Mouse (Mus musculus) kidney, adult 18-20 months (tissue): ENCODE measurements around the gene Trim16.
A peak's percentile ranks its signal among the peaks of the same experiment; 100 is the strongest.

Experiments
- DNase-seq: peaks from one replicate; pipeline ENCODE4 v3.0.0; 2021

The Trim16 gene

DNA sequence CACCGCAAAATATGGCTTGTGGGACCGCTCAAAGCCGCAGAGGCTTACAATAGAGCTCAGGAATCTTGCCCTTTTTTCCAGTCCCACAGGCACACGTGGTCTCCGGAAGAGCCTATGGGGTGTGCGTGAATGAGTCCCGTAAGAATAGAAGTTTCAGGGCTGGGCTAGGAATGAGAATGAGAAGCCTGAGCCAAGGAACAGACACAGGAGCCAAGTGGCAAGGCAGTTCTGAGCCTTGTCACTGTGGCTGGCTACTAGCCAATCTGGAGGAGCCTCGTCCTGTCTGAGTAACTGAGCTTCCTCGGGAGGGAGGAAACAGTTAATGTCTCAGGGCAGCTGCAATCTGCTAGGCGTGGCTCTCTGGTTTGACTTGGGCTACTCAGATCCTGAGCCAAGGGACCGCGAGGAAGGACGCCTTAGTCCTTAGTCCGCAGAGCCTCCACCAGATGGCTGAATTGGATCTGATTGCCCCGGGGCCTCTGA lies at the start of gene Trim16:
Gene Trim16 (plus strand): TSS at position 173 of the 483 bp plus-strand sequence.
- peak; percentile 72 for DNase-seq

DNA sequence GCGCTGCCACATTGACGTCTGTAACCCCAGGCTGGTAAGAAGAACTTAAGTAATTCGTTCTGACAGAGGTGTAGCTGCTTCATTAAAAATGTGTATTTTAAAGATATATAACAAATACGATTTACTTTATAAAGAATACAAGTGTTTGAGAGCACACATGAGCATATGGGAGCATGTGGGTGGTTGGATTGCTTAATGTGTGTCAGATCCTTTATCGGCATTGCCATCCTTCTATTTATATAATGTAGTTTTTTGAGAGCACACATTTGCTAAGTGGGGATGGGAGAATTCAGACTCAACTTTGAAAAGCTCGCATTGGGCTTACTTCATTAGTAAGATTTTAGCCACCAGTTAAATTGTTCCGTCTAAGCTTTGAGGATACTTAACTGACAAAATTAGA lies 43.5 kb upstream of the Trim16 start:
- no peak for DNase-seq

DNA sequence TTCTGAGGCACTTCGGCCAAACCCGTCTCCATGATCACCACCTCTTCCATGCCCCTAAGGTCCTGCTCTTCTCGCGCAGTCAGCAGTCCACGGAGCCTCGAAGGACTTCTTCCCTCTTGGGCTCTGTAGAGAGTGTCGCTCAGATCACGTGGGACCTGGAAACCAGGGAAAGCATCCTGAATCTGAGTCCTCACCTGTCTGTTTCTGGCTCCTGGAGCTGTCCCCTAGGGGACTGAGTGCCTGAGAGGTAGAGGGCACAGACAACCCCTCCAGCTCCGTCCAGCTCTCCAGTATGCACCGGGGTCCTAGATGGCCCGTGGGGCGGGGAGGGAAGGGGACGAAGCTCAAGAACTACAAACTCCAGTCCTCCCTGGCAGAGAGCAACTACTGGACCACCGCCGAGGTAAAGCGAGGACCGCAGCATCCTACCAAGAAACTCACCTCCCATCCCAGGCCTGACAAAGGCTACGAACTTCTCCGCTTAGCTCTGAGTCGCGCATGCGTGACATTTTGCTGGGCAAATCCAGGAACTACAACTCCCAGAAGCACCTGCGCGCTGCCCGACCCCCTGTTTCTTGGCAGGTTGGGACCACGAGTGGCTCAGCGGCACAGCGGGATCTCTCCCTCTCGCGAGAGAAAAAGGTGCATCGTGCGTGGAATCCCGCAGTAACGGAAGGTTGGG lies 31.0 kb upstream of the Trim16 start, which contains the start of gene Zfp286:
Gene Zfp286 (minus strand): TSS at position 528 of the 682 bp plus-strand sequence.
- DNase-seq = peak; percentile 70

DNA sequence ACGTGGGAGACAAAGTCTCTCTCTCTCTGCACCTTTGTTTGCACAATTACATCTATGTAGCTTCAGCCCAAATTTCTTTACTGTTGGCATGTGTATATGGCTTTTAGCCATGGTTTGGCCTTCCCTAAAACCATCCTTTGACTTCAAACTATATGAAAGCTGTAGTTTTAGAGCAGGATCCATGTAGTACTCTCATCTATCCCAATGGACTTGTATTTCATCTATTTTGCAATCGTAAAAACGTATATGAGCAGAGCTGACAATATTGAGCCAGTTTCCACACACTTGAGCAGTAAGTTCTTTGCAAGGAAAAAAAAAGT lies 30.5 kb upstream of the Trim16 start:
- no peak for DNase-seq

DNA sequence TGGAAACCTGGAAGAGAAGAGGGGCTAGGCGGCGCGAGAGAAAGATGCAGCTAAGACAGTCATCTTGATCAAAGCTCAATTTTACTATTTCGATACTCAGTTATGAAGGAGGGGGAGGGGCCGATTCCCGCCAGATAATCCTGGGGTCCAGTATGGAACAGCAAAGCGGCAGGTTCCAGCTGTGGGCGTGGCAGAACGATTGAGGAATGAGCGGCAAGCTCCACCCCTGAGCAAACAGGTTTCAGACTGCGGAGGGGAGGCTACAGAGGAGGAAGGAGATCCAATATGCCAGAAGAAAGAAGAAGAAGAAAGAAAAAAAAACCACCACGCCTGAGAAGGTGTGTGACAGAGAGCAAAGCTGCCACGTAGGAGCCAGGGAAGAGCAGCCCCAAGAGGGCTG lies 15.9 kb upstream of the Trim16 start:
- DNase-seq = no peak

DNA sequence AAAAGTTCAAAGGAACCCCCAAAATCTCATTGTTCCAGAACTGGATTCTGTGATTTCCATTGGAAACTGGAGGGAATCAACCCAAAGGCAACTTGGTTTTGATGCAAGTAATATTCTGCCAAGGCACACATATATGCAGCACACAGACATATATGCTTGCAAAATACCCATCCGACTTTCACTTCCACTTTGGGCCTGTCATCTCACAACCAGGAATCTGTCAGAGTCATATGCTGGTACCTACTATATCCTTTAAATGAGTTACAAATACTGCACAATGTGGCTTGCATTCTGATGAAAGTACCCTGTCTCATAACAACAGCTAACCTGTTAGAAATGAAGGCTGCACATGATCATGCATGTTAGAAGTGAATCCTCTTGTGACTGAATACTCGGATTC lies 12.1 kb upstream of the Trim16 start:
- DNase-seq = no peak

DNA sequence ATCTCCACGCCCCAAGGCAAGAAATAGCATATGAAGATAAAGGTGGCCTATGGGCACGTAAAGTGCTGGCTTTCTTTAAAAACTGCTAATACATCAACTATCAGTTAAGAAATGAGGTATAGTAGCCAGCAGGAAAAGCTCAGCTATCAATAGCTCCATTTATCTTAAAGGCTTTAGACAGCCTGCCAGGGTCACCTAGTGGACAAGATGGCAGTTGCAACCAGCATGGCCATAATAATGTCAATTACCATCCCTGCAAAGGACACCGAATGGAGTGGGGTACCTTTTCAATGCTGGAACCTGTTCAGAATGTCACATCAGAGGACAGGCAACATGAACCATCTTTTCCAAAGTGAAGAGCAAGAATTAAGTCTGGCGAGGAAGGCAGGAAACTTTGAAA lies 10.8 kb upstream of the Trim16 start:
- peak; percentile 25 for DNase-seq

DNA sequence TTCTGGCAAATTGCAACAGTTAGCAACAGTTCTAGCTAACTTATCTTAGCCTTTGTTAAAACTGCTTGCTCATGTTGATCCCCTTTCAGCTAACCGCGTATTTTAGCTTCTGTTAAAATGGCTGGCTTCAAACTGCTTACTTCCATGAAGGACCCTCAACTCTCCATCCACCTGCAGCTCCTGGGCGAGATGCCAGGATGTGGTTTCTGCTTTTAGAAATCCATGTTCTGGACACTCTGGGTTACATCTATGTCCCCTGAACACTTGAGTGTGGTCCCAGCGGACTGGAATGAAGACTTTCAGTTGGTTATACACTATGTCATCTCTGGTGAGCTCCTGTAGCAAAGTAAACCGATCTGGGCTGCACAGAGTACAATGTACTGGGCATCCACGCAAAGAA lies 7.8 kb upstream of the Trim16 start:
- DNase-seq = no peak

DNA sequence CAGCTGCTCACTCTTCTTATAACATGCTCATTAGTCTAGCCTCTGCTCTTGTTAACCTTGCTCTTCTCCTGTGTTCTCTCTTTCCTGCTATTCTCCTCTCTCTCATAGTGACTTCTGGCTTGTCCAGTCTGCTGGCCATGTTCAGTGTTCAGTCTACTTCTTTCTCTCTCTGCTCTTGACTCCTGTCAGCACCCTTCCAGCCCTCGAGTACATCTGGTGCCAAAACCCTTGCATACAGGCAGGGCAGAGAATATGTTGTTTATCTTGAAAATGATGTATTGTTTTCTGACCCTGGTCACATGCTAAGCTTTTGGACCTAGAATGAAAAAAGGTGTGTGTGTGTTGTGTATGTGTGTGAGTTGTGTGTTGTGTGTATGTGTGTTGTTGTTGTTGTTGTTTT lies 6.5 kb upstream of the Trim16 start:
- no peak for DNase-seq

DNA sequence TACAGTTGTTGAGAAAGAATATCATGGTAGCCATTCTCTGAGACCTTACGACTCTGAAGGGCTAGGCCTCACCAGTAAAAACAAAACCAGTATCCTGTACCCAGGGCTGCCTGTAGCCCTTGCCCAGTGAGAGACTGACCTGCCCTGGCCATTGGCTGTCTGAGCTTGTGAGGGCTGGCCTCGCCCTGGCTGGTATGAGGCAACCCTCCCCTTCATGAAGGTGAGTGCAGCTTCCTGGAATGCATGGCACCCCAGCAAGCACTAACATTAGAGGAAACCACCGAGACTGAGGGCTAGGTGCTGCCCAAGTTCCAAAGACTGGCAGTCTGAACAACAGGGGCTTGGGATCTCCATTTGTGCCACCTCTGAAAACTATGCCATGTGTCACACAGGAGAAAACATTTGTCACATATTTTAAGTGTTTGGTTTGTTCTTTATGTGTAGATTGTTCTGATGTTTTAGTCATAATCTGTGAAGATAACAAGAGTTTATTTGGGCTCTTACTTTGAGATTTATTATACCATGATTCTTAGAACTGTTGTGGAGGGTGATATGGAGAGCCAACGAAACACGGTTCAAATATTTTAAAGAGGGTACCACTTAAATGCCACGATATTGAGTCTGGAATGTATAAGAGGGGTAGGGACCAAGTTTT lies 5.9 kb upstream of the Trim16 start:
- DNase-seq = peak; percentile 23

DNA sequence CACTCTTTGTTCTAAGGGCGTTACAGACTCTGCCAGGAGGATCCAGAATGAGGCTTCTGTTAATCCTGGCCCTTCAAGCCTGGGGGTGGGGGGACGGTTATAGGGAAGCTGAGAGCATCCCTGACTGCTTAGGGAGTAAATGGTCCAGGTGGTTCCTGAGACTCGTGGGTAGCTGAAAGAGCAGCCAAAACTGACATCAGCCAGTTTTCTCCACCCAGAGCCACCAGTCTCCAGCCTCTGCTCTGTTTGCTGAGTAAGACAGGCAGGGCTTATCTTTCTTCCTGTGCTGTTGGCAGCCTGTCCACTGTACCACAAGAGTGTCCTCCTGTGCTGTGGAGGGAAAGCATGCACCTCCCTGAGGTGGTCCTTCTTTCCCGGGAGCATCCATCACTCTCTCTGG lies 5.4 kb upstream of the Trim16 start:
- DNase-seq = no peak

DNA sequence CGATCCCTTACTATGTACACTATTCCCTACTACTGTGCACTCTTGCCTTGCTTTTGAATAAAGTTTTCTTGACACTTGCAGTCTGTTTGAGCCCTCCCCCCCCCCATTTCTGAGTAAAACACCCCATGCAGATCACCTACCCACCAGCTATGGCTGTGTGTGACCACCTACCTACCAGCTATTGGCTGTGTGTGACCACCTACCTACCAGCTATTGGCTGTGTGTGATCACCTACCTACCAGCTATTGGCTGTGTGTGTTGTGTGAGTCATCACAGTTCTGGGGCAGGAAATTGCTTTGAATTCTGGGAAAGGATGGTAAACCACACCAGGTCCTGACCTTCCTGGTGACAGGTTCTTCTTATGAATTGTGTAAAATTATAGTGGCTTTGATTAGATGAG lies 4.6 kb upstream of the Trim16 start:
- no peak for DNase-seq

DNA sequence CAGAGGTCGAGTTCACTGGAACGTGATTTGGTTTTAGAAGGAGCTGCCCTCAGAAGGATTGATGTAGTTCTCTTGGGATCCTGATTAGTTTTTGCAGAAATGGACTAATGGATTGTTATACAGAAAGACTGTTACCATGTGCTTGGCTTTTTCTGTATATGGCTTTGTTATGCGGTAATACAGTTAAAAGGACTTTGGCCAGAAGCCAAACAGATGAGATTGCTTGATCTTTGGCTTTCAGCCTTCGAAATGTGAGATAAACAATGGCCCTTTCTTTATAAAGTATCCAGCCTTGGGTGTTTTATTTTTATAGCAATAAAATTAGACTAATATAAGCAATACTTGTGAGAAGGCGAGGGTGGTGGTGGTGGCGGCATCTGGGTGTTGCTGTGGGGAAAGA lies 3.4 kb upstream of the Trim16 start:
- no peak for DNase-seq

DNA sequence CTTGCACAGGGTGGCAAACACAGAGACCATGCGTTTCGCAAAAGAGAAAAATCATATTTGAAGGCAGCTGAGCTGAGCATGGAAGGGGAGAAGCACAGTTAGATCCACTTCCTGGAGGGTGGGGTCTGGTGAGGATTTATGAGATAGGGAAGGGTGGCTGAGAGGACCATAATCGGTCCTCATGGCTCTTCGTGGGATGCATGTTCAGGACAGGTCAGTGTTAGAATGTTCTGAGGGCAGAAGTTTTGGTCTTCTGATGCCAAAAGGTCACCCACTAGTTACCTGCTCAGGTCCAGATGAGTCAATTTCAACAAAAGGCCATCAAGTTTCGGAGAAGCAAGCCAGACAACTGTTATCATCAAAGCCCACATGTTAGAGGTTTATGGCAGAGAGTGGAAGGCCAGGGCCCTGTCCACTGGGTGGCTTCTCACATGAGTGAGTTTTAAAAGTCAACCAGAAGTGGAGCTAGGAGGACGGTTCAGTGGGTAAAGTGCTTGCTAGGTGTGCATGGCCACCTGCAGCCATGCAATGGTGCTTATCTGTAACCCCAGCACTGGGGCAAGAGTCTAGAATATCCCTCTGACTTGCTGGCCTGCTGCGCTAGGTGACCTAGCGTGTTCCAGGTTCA lies 858 bp upstream of the Trim16 start:
- no peak for DNase-seq

DNA sequence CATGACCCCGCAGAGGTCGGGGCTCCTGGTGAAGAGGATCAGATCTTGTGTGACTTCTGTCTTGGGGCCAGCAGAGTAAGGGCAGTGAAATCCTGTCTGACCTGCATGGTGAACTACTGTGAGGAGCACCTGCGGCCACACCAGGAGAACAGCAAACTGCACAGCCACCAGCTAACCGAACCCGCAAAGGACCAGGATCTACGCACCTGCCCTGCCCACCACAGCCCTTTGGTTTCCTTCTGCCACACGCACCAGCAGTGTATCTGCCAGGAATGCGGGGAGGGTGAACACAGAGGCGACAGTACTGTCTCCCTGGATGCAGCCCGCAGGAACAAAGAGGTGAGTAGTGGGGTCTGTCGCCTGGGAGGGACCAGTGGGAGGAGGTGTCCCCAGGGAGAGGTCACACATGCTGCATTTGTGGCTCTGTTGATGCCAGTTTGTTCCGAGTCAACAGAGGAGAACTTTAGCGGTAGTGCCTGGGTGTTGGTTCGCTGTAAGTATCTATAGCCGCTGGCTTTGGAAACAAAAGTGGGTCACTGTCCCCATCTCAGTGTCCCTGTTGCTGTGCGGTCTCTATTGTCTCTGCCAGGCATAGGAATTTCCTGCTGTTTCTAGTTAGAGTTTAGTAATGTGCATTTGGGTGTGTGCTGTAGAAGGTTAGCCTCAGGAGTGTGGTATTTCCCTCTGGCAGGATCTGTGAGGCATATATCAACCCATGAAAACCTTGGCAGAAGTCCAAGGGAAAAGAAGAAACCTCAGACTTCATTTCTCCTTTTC lies 818 bp downstream of the Trim16 start:
- DNase-seq = peak; percentile 50

DNA sequence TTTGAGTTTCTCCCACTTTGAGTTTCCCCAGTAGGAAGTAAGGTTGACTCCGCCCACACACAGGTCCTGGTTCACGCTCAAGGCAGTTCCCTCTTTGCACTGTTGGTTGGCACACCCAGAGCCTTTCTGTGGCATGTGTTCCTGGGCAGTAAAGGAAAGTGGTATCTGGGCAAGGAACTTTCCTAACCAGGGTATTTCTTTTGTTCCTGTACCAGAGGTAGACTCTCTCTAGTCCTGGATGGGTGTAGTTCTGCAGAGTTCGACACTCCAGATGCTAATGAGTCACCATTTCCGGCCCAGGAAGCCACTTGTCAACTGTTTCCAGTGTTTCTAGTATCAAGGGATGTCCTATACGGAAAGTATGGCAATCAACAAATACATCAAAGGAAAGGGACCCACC lies 1.9 kb downstream of the Trim16 start:
- peak; percentile 53 for DNase-seq

DNA sequence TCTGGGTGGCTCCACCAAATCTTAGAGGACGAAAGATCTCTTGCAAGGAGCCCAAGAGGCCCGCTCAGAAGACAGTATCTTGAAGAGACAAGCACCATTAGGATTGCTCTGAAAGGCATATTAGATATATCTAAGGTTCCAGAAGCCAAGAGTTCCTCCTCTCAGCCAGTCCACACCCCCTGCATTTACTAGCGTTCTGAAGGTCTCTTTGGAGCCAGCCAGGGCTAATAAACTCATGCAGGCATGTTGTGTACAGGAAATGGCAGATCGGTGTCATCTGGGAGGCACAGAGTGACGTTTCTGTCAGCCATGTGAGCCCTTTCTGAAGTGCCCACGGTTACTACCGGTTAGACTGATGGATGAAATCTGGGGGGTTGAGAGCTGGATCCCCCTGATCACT lies 4.2 kb downstream of the Trim16 start:
- DNase-seq = no peak

DNA sequence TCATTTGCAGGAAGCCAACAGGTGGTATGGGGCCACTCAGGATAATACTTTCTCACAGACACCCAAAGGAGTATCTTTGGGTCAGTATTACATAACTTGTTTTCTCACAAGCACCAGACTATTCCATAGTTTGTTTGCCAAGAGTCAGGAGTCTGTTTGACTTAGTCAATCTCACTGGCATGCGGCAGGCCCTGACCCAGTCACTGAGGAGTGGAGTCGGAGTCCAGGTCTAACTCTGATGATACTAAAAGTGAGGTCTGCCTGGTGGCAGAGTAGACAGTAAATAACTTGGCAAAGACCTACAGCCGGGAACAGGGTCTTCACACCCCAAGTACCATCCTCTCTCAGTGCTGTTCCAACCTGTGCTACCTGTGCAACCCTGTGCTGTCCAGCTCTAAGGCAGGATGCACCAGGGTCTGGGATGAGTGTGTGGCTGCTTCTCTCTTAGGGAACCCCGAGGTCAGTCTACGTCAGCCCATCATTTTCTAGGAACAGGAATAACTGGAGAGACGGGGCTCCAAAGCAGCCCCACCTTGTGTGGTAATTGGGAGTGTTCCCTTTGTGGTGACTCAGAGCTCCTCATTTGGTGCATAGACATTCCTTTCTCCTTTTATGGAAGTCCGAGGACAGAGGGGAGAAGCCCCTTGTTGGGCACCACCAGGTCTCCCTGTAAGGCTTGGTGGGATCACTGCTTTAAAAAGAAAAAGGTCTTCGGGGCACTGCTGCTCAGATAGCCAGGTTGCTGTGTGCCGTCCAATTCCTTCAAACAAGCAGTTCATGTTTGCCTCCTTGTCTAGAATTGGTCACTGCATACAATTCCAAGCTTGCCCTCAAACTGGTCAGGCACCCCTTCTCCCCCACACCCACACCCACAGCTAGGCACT lies 5.4 kb downstream of the Trim16 start:
- peak; percentile 17 for DNase-seq

DNA sequence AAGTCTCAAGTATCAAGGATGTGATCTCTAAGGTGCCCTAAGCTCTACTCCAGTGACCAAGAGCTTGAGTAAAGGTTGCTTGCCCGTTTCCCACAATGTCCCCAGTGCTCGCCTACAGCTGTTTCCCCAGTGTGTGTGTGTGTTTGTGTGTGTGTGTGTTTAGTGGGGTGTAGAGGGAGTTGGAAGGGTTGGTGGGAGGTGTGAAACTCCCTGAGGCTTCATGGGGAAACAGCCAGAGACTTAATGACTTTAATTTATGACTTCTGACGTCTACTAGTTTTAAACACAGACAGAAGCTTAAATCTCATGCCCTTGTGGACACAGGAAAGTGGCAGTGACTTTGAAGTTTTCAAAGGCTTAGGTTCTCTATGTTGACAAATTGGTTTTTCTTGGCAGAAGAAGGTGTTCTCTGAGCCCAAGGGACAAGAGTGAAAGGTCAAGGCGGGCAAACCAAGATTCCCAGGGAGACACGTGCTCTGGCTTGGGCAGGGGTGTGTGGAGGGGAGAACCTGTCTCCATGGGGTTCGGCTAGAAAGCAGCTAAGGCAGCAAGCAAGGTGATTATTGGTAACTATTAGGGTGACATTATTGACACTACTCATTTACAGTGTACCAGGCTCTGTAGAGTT lies 6.2 kb downstream of the Trim16 start:
- peak; percentile 63 for DNase-seq

DNA sequence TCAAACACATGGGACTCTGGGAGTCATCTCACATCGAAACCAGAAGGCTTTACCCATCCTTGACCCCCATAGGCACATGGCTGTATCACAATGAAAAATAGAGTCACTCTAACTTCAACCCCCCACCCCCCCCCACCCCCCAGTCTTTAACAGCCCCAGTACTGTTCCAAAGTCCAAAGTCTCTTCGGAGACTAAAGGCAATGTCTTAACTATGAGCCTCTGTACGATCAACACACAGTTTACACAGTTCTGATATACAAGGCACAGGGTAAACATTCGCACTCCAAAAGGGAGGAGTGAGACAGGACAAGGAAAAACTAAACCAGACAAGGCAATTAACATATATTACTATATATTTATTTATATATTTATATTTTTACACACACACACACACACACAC lies 7.1 kb downstream of the Trim16 start:
- DNase-seq = no peak

DNA sequence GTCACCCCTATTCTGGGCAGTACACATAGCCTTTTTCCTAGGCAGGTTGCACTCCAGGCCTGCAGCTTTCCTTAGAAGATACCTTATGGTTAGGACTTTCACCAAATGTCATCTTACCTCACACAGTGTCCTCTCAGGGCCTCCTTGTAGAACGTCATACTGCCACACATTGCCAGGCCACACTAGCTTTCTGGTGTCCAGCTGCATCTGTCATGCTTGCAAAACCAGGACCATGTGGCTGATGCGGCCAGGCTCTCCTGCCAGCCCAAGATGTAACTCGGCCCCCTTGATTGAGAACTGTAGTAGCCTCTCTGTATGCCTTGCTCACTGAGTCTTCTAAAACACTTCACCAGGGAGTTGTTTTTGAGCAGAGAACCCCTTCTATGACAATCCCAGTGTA lies 7.9 kb downstream of the Trim16 start:
- DNase-seq = no peak

DNA sequence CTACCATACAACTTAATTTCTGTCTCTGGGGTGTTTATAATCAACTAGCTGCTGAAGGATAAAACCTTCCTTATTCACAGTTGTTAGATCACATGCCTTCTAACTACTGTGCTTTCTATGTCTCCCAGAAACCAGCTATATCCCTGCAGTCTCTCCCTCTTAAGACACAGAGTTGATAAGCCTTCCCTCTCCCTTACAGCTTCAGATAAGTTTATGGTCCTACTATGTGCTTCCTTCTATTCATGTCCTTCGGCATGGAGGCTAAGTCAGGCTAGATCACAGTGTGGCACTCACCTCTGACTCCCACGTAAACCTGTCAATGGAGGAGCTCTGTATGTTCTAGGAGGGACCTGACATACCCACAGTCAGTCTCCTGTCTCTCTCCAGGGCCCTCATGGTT lies 10.4 kb downstream of the Trim16 start:
- DNase-seq = no peak
